Mouse (Mus musculus) intestine, postnatal 0 days (tissue): ENCODE measurements around the gene Nfatc2. TPM values are rescaled to one million over a fixed set of nuclear protein-coding genes. Genes with fewer than 3 reads are reported as not detected.

Source experiments
- ATAC-seq: fragments of 200-750 bp; cut with Nextera tagmentation; 2 replicates; pipeline ENCODE4 v1.8.0; 2017; ENCODE audit warnings: mild to moderate bottlenecking, moderate TSS enrichment, moderate library complexity
- H3K27ac ChIP-seq: fragments of 300-500 bp; sonication (generic); 2 replicates; pipeline ENCODE4 v1.5.1; 2014; ENCODE audit warnings: mild to moderate bottlenecking, low read depth, low read length, moderate library complexity
- H3K27me3 ChIP-seq: fragments of 300-500 bp; sonication (generic); replicated peaks from 2 replicates; pipeline ENCODE4 v1.6.1; 2014; ENCODE audit warnings: low read length, mixed read lengths; ENCODE audit not compliant: control insufficient read depth, insufficient read depth
- H3K36me3 ChIP-seq: fragments of 300-500 bp; sonication (generic); 2 replicates; pipeline ENCODE4 v1.6.1; 2014; ENCODE audit warnings: mild to moderate bottlenecking, moderate library complexity; ENCODE audit not compliant: control insufficient read depth, insufficient read depth
- H3K4me1 ChIP-seq: fragments of 300-500 bp; sonication (generic); replicated peaks from 2 replicates; pipeline ENCODE4 v1.6.1; 2014; ENCODE audit warnings: antibody characterized with exemption, low read length, mixed read lengths; ENCODE audit not compliant: control insufficient read depth, insufficient read depth
- H3K4me2 ChIP-seq: fragments of 300-500 bp; sonication (generic); replicated peaks from 2 replicates; pipeline ENCODE4 v1.6.1; 2014; ENCODE audit warnings: low read depth, mild to moderate bottlenecking, moderate library complexity
- H3K4me3 ChIP-seq: fragments of 300-500 bp; sonication (generic); 2 replicates; pipeline ENCODE4 v1.5.1; 2014; ENCODE audit warnings: low read depth, low read length
- H3K9ac ChIP-seq: fragments of 300-500 bp; sonication (generic); 2 replicates; pipeline ENCODE4 v1.6.1; 2014; ENCODE audit warnings: mild to moderate bottlenecking, low read depth, low read length
- H3K9me3 ChIP-seq: fragments of 300-500 bp; sonication (generic); 2 replicates; pipeline ENCODE4 v1.6.1; 2016; ENCODE audit warnings: mixed run types; ENCODE audit not compliant: control insufficient read depth
- CTCF ChIP-seq: sonication (generic); IDR thresholded peaks from 2 replicates; pipeline ENCODE4 v1.5.1; 2016; ENCODE audit warnings: low read depth, mild to moderate bottlenecking, control low read depth, antibody characterized with exemption, moderate library complexity
- WGBS: fragments of 180-500 bp; shearing (Covaris S2); extraction: QIAGEN DNeasy Blood & Tissue Kit; methylation state at CpG from one replicate; pipeline ENCODE4 v1.1.7; 2014; 5-methylcytosine and 5-hydroxymethylcytosine counted together
- polyA plus RNA-seq: library from polyadenylated mRNA; unstranded; fragments of >200 nt; fragmentation: Nextera tagmentation; extraction: Ambion mirVana; gene quantifications from 2 replicates; pipeline ENCODE4 v1.2.1, GENCODE M21; 2015

Nfatc2 gene
- polyA plus RNA-seq, 1 experiment from 2014 or later: 1.5 TPM

DNA sequence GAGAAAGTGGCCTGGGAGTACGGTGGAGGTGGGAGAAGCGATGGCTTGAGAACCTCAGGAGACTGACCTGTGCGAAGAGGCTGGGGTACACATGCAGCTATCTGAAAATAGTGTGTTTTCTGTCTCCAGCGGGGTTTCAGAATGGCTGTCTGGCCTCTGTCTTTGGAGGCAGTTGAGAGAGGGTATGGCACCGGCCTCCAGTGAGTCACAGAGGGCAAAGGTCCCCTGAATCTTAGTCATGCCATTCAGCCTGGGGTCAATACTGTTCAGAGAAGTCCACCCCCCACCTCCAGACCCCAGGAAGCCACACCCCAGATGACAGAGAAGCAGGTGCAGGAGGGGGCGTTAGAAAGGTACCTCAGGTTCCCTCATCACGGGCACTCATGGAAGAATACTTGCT lies 83.7 kb downstream of the Nfatc2 start:
- no peaks in the 10 kb centered on the region for H3K36me3 ChIP-seq
- no peak overlapping the region for H3K27ac ChIP-seq
- H3K4me3 ChIP-seq: no peak overlapping the region
- H3K4me2 ChIP-seq: no peak overlapping the region
- no peaks in the 10 kb centered on the region for H3K4me1 ChIP-seq
- TF ChIP-seq CTCF: no peak
- no peak overlapping the region for H3K9ac ChIP-seq
- 66% methylated on average over 7 of the region's 7 CpGs for WGBS
- peak; percentile 64 for ATAC-seq
- no peaks in the 10 kb centered on the region for H3K27me3 ChIP-seq
- no peaks in the 10 kb centered on the region for H3K9me3 ChIP-seq

DNA sequence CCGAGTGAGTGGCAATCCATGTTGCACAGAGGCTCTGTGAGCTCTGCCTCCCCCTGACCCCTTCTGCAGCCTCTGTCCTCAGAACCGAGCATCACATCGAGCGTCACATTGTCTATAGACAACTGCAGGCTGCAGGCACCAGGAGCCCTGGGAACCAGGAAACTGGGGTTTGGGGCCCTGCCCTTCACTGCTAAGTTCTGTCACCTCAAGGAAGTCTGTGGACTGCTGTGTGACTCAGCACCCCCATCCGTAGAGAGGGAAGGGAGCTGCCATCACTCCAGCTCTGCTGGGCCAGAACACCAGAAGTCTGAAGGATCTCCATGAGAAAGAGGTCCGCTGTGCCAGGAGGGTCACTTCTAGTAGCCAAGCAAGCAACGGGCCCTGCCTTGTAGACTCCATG lies 84.7 kb downstream of the Nfatc2 start:
- no peak overlapping the region for H3K27ac ChIP-seq
- H3K36me3 ChIP-seq: no peaks in the 10 kb centered on the region
- H3K4me2 ChIP-seq: no peak overlapping the region
- TF ChIP-seq CTCF: no peak
- WGBS: 78% methylated on average over 7 of the region's 7 CpGs
- no peaks in the 10 kb centered on the region for H3K27me3 ChIP-seq
- no peaks in the 10 kb centered on the region for H3K4me1 ChIP-seq
- no peak overlapping the region for H3K9ac ChIP-seq
- no peak for ATAC-seq
- no peaks in the 10 kb centered on the region for H3K9me3 ChIP-seq
- H3K4me3 ChIP-seq: no peak overlapping the region

DNA sequence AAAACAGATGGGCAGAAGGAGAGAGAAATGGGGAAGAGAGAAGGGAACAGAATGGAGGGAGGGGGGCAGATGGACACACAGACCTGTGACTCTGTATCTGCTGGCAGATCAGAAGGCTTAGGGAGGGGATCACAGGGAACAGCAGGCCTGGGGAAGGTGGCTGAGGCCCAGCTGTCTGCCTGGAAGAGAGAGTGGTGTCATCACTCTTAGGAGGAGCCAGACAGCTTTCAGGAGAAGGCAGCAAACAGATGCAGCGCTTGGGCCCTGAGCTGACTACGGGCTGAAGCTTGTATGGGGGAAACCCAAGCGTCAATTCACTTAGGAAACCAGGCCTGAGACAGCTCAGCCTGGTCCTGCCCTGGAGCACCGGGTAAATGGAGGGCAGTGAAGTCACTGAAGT lies 86.0 kb downstream of the Nfatc2 start:
- H3K36me3 ChIP-seq: no peaks in the 10 kb centered on the region
- no peaks in the 10 kb centered on the region for H3K9me3 ChIP-seq
- H3K4me2 ChIP-seq: no peak overlapping the region
- H3K4me3 ChIP-seq: no peak overlapping the region
- H3K9ac ChIP-seq: no peak overlapping the region
- WGBS: 67% methylated on average over 4 of the region's 4 CpGs
- no peak overlapping the region for H3K27ac ChIP-seq
- no peaks in the 10 kb centered on the region for H3K4me1 ChIP-seq
- no peak for TF ChIP-seq CTCF
- no peaks in the 10 kb centered on the region for H3K27me3 ChIP-seq
- ATAC-seq: no peak

DNA sequence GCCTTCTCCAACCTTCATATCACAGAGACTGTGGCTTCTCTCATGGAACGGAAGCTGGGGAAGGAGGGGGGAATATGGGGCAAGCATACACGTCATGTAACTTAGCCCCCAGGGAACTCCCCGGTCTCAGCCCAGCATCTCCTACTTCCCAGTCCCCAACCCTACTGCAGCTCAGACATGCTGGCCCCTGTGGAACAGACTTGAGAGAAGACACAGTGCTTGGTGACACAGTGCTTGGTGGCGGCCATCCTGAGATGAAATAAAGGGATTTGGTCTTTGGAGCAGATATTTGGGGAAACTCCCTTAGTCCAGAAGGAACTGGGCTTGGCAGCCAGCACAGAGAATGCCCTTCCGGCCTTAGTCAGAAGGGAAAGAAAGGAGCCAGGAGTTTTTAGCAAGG lies 87.3 kb downstream of the Nfatc2 start:
- H3K9me3 ChIP-seq: no peaks in the 10 kb centered on the region
- no peaks in the 10 kb centered on the region for H3K27me3 ChIP-seq
- no peaks in the 10 kb centered on the region for H3K36me3 ChIP-seq
- no peak overlapping the region for H3K4me3 ChIP-seq
- no peaks in the 10 kb centered on the region for H3K4me1 ChIP-seq
- ATAC-seq: no peak
- no peak overlapping the region for H3K4me2 ChIP-seq
- no peak for TF ChIP-seq CTCF
- H3K27ac ChIP-seq: no peak overlapping the region
- H3K9ac ChIP-seq: no peak overlapping the region
- WGBS: 84% methylated on average over 5 of the region's 5 CpGs

DNA sequence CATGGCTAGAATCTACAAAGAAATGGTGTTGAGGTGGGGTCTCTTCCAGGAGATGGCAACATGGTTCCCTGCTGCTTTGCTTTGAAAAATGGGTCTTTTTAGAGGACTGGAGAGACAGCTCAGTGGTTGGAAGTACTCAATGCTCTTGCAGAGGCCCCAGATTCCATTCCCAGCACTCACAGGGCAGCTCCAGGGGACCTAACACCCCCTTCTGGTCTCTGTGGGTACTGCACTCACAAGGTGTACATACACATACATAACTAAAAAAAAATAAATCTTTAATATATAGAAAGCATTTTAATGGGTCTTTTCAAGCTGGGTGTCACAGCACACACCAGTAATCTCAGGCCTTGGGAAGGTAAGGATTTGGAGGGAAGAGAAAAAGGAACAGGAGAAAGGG lies 89.9 kb downstream of the Nfatc2 start:
- no peak for ATAC-seq
- Histone ChIP-seq H3K4me2 (no peak overlapping the region), H3K4me1 (no peaks in the 10 kb centered on the region), H3K4me3 (no peak overlapping the region), H3K9ac (no peak overlapping the region), H3K27me3 (no peaks in the 10 kb centered on the region), H3K27ac (no peak overlapping the region), H3K9me3 (no peaks in the 10 kb centered on the region), H3K36me3 (no peaks in the 10 kb centered on the region)
- no peak for TF ChIP-seq CTCF

DNA sequence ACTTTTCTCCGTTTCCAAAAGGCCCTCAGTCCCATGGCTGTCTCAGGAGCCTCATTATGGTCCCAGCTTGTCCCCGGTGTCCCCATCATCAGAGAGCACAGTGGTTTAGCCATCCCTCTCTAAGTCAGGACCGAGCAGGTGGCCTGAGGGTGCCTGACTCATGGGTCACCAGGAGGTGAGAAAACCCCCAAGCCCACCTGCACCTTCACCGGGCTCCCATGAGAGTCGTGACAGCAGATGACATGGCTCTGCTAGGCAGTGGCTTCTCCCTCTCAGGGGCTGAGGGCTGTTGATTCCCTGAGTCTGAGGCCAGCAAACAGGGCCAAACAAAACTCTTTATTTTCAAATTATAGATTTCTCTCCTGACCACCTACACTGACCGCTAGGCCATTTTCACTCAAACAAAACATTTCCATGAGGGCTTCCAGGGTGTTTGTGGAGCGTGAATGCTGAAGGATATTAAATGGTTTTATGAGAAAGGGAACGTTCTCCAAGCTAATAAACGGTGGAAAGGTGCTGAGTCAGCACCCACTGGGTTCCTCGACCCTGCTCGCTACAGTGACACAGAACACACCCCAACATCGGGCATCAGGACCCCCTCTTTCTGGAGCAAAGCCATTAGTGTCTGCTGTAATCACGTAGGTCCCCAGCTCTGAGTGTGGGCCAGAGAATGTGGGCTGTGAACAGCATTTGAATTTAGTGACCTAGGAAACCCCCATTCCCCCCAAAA lies 92.8 kb downstream of the Nfatc2 start:
- no peaks in the 10 kb centered on the region for H3K9me3 ChIP-seq
- H3K27ac ChIP-seq: no peak overlapping the region
- H3K36me3 ChIP-seq: no peaks in the 10 kb centered on the region; the same call in 1 of the 2 replicates
- H3K27me3 ChIP-seq: no peaks in the 10 kb centered on the region
- no peak for TF ChIP-seq CTCF
- H3K9ac ChIP-seq: no peak overlapping the region
- no peak overlapping the region for H3K4me2 ChIP-seq
- H3K4me1 ChIP-seq: no peaks in the 10 kb centered on the region
- ATAC-seq: no peak
- no peak overlapping the region for H3K4me3 ChIP-seq
- 83% methylated on average over 13 of the region's 13 CpGs for WGBS
